Mouse (Mus musculus) intestine, postnatal 0 days (tissue): ENCODE measurements around the gene Mex3d. TPM values are rescaled to one million over a fixed set of nuclear protein-coding genes. Genes with fewer than 3 reads are reported as not detected.
A peak's percentile ranks its signal among the peaks of the same experiment; 100 is the strongest.

Experiments
- ATAC-seq: fragments of 200-750 bp; cut with Nextera tagmentation; 2 replicates; pipeline ENCODE4 v1.8.0; 2017; ENCODE audit warnings: mild to moderate bottlenecking, moderate TSS enrichment, moderate library complexity
- H3K27ac ChIP-seq: fragments of 300-500 bp; sonication (generic); 2 replicates; pipeline ENCODE4 v1.5.1; 2014; ENCODE audit warnings: mild to moderate bottlenecking, low read depth, low read length, moderate library complexity
- H3K27me3 ChIP-seq: fragments of 300-500 bp; sonication (generic); replicated peaks from 2 replicates; pipeline ENCODE4 v1.6.1; 2014; ENCODE audit warnings: low read length, mixed read lengths; ENCODE audit not compliant: control insufficient read depth, insufficient read depth
- H3K36me3 ChIP-seq: fragments of 300-500 bp; sonication (generic); 2 replicates; pipeline ENCODE4 v1.6.1; 2014; ENCODE audit warnings: mild to moderate bottlenecking, moderate library complexity; ENCODE audit not compliant: control insufficient read depth, insufficient read depth
- H3K4me1 ChIP-seq: fragments of 300-500 bp; sonication (generic); replicated peaks from 2 replicates; pipeline ENCODE4 v1.6.1; 2014; ENCODE audit warnings: antibody characterized with exemption, low read length, mixed read lengths; ENCODE audit not compliant: control insufficient read depth, insufficient read depth
- H3K4me2 ChIP-seq: fragments of 300-500 bp; sonication (generic); replicated peaks from 2 replicates; pipeline ENCODE4 v1.6.1; 2014; ENCODE audit warnings: low read depth, mild to moderate bottlenecking, moderate library complexity
- H3K4me3 ChIP-seq: fragments of 300-500 bp; sonication (generic); 2 replicates; pipeline ENCODE4 v1.5.1; 2014; ENCODE audit warnings: low read depth, low read length
- H3K9ac ChIP-seq: fragments of 300-500 bp; sonication (generic); 2 replicates; pipeline ENCODE4 v1.6.1; 2014; ENCODE audit warnings: mild to moderate bottlenecking, low read depth, low read length
- H3K9me3 ChIP-seq: fragments of 300-500 bp; sonication (generic); 2 replicates; pipeline ENCODE4 v1.6.1; 2016; ENCODE audit warnings: mixed run types; ENCODE audit not compliant: control insufficient read depth
- CTCF ChIP-seq: sonication (generic); IDR thresholded peaks from 2 replicates; pipeline ENCODE4 v1.5.1; 2016; ENCODE audit warnings: low read depth, mild to moderate bottlenecking, control low read depth, antibody characterized with exemption, moderate library complexity
- WGBS: fragments of 180-500 bp; shearing (Covaris S2); extraction: QIAGEN DNeasy Blood & Tissue Kit; methylation state at CpG from one replicate; pipeline ENCODE4 v1.1.7; 2014; 5-methylcytosine and 5-hydroxymethylcytosine counted together
- polyA plus RNA-seq: library from polyadenylated mRNA; unstranded; fragments of >200 nt; fragmentation: Nextera tagmentation; extraction: Ambion mirVana; gene quantifications from 2 replicates; pipeline ENCODE4 v1.2.1, GENCODE M21; 2015

The Mex3d gene
- polyA plus RNA-seq, 1 experiment from 2014 or later: 4.2 TPM

GRCm38 (mm10) chr10:80385310-80385709 is 2.1 kb downstream of the Mex3d start:
- Histone ChIP-seq H3K36me3 (peaks cover 18% of the 10 kb centered on the region; the same call in 1 of the 2 replicates), H3K4me3 (peak overlapping the region; percentile 62), H3K4me2 (peak overlapping the region; percentile 98), H3K4me1 (0 out of 2 replicates have a peak, but pooled peaks cover 6% of the 10 kb centered on the region), H3K9ac (no peak overlapping the region), H3K27me3 (no peaks in the 10 kb centered on the region), H3K9me3 (no peaks in the 10 kb centered on the region), H3K27ac (no peak overlapping the region)
- WGBS: 25% methylated on average over 7 of the region's 7 CpGs
- no peak for TF ChIP-seq CTCF
- no peak for ATAC-seq

GRCm38 (mm10) chr10:80384709-80385108 is 2.8 kb downstream of the Mex3d start:
- Histone ChIP-seq H3K27me3 (no peaks in the 10 kb centered on the region), H3K4me2 (peak overlapping the region; percentile 98), H3K36me3 (peaks cover 22% of the 10 kb centered on the region; the same call in 1 of the 2 replicates), H3K4me3 (no peak overlapping the region), H3K27ac (no peak overlapping the region), H3K9me3 (no peaks in the 10 kb centered on the region), H3K4me1 (0 out of 2 replicates have a peak, but pooled peaks cover 6% of the 10 kb centered on the region), H3K9ac (no peak overlapping the region)
- TF ChIP-seq CTCF: no peak
- WGBS: 67% methylated on average over 7 of the region's 7 CpGs
- ATAC-seq: no peak

- H3K36me3 ChIP-seq: peaks cover 25% of the 10 kb centered on the region; the same call in 1 of the 2 replicates
- no peak overlapping the region for H3K4me3 ChIP-seq
- H3K4me1 ChIP-seq: 0 out of 2 replicates have a peak, but pooled peaks cover 6% of the 10 kb centered on the region
- no peak for TF ChIP-seq CTCF
- no peak overlapping the region for H3K9ac ChIP-seq
- no peaks in the 10 kb centered on the region for H3K27me3 ChIP-seq
- WGBS: 85% methylated on average over 4 of the region's 4 CpGs
- no peak for ATAC-seq
- no peak overlapping the region for H3K27ac ChIP-seq
- H3K4me2 ChIP-seq: peak overlapping the region; percentile 17; the same call in 1 of the 2 replicates
- no peaks in the 10 kb centered on the region for H3K9me3 ChIP-seq
Observed at GRCm38 (mm10) chr10:80384115-80384639, 3.3 kb downstream of the Mex3d start.

GRCm38 (mm10) chr10:80383431-80383830 is 4.0 kb downstream of the Mex3d start:
- H3K27ac ChIP-seq: peak overlapping the region; percentile 2; the same call in 1 of the 2 replicates
- H3K4me1 ChIP-seq: 0 out of 2 replicates have a peak, but pooled peaks cover 3% of the 10 kb centered on the region
- H3K4me2 ChIP-seq: no peak overlapping the region
- H3K9ac ChIP-seq: no peak overlapping the region
- no peaks in the 10 kb centered on the region for H3K9me3 ChIP-seq
- H3K36me3 ChIP-seq: peaks cover 25% of the 10 kb centered on the region; the same call in 1 of the 2 replicates
- peak; percentile 56 for TF ChIP-seq CTCF
- no peak for ATAC-seq
- H3K4me3 ChIP-seq: no peak overlapping the region
- H3K27me3 ChIP-seq: no peaks in the 10 kb centered on the region
- 52% methylated on average over 4 of the region's 4 CpGs for whole genome bisulfite sequencing

GRCm38 (mm10) chr10:80382641-80383365 is 4.7 kb downstream of the Mex3d start:
- WGBS: 77% methylated on average over 7 of the region's 7 CpGs
- Histone ChIP-seq H3K4me1 (0 out of 2 replicates have a peak, but pooled peaks cover 3% of the 10 kb centered on the region), H3K27ac (peak overlapping the region; percentile 2; the same call in 1 of the 2 replicates), H3K27me3 (no peaks in the 10 kb centered on the region), H3K9ac (no peak overlapping the region), H3K4me3 (no peak overlapping the region), H3K36me3 (peaks cover 25% of the 10 kb centered on the region; the same call in 1 of the 2 replicates), H3K4me2 (no peak overlapping the region), H3K9me3 (no peaks in the 10 kb centered on the region)
- TF ChIP-seq CTCF: no peak
- no peak for ATAC-seq

- Histone ChIP-seq H3K4me3 (no peak overlapping the region), H3K27ac (no peak overlapping the region), H3K9me3 (no peaks in the 10 kb centered on the region), H3K4me1 (no peaks in the 10 kb centered on the region), H3K27me3 (no peaks in the 10 kb centered on the region), H3K4me2 (no peak overlapping the region), H3K36me3 (peaks cover 25% of the 10 kb centered on the region; the same call in 1 of the 2 replicates), H3K9ac (no peak overlapping the region)
- ATAC-seq: no peak
- 50% methylated on average over 10 of the region's 10 CpGs for WGBS
- peak; percentile 77 for TF ChIP-seq CTCF
Observed at GRCm38 (mm10) chr10:80377716-80378115, 9.7 kb downstream of the Mex3d start.
